Mouse (Mus musculus) thymus, postnatal 4 days (tissue): ENCODE data around the gene Tead2.
"Not testable (repeated sequence)": the region's sequence is repeated elsewhere in the genome, so short reads cannot be mapped to it uniquely, and the experiment has no call there.

Experiments used
- DNase-seq: peaks from one replicate; pipeline ENCODE4 v3.0.0; 2021

Tead2 gene

DNA sequence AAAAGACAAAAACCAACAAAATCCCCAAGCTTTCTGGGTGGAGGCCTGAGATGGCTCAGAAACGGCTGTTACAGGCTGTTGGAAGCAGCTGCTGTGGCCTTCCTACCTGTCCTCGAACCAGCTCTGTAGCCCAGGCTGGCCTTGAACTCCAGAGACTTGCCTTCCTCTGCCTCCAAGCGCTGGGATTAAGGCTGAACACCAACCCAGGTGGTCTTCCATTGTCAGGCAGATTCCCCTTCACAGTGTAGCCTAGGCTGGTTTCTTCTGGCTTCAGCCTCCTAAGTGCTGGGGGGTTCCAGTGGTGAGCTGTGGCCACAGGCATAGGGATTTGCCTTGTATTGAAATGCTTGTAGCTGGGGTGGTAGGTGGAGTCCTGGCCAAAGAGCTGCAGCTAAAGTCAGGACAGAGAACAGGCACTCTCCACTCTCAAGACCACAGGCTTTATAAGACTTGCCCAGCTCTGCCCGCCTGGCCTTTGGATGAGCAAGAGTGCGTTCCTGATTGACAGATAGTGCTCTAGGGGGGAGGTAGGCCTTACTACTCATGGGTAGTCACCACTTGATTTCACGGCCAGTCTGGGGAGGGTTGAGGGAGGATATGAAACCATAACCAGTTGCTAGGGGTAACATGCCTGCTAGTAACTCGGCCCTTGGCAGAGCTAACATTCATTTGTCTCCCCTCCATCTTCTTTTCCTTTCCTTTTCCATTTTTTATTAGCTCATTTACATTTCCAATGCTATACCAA, 14.1 kb downstream of the Tead2 start:
- no peak for DNase-seq

DNA sequence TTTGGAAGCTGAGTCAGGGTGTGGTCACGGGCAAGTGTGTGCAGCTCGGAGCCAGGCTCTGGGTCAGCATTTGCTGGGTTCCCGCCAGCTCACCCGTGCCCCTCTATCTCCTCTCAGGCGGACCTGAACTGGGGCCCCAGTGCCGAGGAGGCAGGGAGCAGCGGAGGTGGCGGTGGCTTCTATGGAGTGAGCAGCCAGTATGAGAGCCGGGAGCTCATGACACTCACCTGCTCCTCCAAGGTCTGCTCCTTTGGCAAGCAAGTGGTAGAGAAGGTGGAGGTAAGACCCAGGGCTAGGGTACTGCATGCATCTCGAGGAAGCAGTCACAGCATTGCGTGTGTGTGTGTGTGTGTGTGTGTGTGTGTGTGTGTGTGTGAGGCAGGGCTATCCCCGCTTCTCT, 15.6 kb downstream of the Tead2 start:
- no peak for DNase-seq

GRCm38 (mm10) chr7:45231941-45232340, 16.4 kb downstream of the Tead2 start:
- no peak for DNase-seq

DNA sequence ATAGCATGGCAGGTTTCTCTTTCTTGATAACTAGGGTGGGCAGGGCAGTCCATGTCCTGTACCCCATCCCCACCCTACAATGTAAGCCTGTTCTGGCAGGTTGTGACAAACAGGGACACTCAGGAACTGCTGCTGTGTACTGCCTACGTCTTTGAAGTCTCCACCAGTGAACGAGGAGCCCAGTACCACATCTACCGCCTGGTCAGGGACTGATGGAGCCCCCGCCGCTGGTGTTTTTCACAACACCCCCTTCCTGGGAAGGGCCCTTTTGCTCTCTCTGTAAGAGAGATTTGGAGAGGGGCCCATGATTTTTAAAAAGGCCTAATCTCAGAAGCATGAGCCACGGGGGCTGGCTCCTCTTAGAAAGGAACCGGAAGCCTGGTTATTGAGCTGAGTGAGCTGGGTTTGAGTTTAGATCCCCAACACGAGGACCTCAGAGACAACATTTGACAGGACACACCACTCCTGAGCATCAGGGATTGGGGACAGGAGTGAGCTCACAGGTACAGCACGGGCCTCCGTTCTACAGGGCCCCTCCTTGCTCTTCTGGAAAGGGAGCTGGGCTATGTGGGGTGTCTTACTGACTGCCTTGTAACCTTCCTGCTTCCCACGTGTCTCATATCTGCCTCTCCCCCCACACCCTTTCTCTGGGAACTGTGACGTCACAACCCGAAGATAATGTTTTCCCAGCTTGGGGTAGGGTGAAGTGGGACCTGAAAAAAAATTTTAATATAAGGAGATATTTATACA, 17.3 kb downstream of the Tead2 start:
- DNase-seq: no peak

DNA sequence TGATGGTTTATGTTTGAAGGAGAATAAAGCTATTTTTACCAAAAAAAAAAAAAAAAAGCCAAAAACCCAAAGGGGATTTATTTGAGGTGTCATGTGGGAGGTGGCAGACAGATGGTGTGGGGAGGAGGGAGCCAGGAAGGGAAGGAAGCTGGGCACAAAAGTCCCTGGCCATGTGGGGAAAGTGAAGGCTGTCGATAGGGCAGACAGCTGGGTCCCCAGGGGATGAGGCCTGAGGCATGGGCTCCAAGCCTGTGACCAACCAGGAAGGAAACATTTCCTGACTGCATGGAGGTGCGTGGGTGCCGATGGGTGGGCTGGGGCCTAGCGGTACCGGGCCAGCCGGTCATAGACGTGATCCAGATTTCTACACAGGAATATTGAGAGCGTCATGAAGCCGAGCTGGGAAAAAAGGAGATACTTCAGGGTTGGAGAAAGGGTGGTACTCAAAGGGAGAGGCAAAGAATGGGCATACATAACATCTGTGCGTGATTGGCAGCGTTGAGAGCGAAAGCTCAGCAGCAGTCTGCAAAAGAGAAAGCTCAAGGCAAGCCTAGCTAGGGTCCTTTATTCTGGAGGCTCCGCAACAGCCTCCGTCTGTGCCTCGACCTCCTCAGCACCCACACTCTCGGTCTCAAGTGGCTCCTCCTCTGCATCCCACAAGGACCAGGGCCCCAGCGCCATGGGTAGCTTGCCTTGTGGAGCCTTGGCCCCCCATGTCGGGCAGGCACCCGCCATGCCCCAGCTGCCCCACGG, 18.2 kb downstream of the Tead2 start:
- DNase-seq: no peak

GRCm38 (mm10) chr7:45234333-45234841, 18.8 kb downstream of the Tead2 start:
- no peak for DNase-seq

DNA sequence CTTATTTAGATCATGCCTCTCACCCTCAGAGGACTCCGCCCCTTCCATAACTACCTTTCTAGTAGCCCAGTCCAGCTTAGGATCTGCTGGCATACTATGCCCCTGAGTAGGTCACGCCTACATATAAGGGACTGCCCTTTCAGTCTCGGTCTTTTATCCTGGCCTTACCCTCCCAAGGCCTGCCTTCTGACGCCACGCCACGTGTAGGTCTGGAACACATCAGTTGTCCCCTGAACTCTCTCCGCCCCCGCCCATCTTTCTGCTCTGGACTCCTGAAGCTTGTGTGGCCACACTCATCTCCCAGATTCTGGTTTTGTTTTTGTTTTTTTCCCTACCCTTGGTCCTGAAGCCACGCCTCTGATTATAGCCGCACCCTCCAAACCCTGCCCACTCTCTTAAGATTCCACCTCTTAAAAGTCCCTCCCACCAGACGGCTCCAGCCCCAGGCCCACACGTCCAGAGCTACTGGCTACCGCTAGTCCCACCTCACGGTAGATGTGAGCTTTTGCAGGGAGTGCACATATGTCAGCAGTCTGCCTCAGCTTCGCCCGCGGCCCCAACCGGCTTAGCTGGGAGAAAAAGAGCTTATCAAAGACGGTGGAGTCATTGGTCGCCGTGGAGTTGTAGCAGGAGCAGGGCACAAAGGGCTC, 19.5 kb downstream of the Tead2 start:
- DNase-seq: no peak

GRCm38 (mm10) chr7:45235656-45236180, 20.2 kb downstream of the Tead2 start:
- DNase-seq: no peak

DNA sequence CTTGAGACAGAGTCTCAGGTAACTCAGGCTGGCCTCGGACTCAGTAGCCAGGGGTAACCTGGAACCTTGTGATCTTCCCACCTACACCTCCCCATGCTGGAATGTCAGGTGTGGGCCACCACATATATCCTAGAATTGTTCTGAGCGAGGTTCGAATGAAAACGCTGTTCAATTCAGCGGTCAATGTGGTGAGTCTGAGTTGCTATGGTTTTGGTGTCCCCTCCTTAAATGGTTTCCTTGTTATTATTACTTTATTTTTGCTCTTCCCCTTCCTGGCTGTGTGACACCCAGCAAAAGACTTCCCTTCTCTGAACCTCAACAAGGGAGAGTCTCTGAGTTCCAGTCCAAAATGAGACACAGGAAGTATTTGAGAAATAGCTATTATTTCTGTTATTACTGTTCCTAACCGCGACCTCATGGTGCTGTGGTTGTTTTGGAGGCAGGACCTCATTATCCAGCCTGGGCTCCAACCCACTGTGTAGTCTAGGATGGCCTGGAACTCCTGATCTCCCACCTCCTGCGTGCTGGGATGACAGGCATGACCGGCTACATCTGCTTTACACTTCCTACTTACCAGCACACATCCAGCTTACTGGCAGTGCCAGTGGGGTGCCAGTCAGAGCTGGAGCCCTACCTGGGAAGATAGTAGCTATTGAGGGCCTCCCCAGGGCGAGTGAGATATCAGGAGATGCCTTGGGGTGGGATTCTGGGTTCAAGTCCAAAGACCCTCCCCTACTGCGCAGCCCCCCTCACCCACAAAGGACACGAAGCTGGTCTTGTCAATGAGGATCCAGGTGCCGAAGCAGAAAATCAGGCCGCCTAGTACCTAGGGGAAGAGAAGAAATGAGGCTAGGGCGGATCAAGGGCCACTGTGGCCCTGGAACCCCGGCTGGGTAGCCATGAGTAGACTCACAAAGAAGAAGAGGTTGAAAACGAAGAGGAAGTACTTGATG, 22.5 kb downstream of the Tead2 start:
- no peak for DNase-seq

- DNase-seq: peak; percentile 86
Measured at GRCm38 (mm10) chr7:45238723-45239496, 23.4 kb downstream of the Tead2 start, which contains the start of gene Cd37. TSS of gene Cd37 (minus strand) at chr7:45239115.

- DNase-seq: no peak
Measured at GRCm38 (mm10) chr7:45240109-45240508, 24.6 kb downstream of the Tead2 start.

GRCm38 (mm10) chr7:45240633-45241388, 25.3 kb downstream of the Tead2 start, which contains the start of gene Slc6a16:
TSS of gene Slc6a16 (plus strand) at chr7:45241085.
- DNase-seq: no peak

GRCm38 (mm10) chr7:45241389-45241749, 25.8 kb downstream of the Tead2 start:
- no peak for DNase-seq

DNA sequence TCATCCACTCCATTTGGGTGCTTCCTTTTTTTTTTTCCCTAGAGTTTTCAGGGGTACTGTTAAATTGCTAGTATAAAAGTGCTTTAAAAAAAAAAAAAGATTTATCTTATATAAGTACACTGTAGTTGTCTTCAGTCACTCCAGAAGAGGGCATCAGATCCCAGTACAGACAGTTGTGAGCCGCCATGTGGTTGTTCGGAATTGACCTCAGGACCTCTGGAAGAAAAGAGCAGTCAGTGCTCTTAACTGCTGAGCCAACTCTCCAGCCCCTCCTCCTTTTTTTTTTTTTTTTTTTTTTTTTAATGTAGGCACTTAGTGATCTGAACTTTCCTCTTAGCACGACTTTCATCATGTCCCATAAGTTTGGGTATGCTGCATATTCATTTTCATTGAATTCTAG, 32.1 kb downstream of the Tead2 start:
- no peak for DNase-seq

GRCm38 (mm10) chr7:45253806-45254205, 38.3 kb downstream of the Tead2 start:
- no peak for DNase-seq

- DNase-seq: not testable (repeated sequence)
Measured at GRCm38 (mm10) chr7:45255822-45256221, 40.3 kb downstream of the Tead2 start.

GRCm38 (mm10) chr7:45257063-45257840, 41.7 kb downstream of the Tead2 start:
- DNase-seq: no peak

- no peak for DNase-seq
Measured at GRCm38 (mm10) chr7:45259281-45259680, 43.7 kb downstream of the Tead2 start.

- DNase-seq: no peak
Measured at GRCm38 (mm10) chr7:45262266-45262665, 46.7 kb downstream of the Tead2 start.
